ENCODE assay signal across 8 mouse cellular contexts in the genomic region with DNA sequence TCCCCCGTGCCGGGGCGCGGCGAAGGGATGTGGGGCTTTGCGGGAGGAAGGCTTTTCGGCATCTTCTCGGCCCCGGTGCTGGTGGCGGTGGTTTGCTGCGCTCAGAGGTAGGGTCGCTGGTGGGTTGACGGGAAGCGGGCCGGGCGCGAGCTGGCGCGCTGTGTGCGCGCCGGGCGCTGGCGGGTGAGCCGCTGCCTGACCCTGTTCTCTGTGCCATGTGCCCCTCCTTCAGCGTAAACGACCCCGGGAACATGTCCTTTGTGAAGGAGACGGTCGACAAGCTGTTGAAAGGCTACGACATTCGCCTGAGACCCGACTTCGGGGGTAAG.
DNase-seq lines count a peak whose midpoint lies in the region; ATAC-seq lines count a peak whose summit lies in the region.

No protein-coding gene starts in this region.

- H3K4me2 ChIP-seq in kidney, embryonic 16.5 days (replicated peaks; ENCODE audit: low read depth, low read length), result peak overlapping the region; percentile 93
- H3K4me2 ChIP-seq in embryonic facial prominence, embryonic 13.5 days, result peak overlapping the region; percentile 97
- peak overlapping the region; percentile 83 for H3K4me2 ChIP-seq in hindbrain, embryonic 14.5 days (replicated peaks)
- H3K4me2 ChIP-seq in midbrain, embryonic 14.5 days (ENCODE audit: low read length), result peak overlapping the region; percentile 89

- H3K36me3 ChIP-seq in kidney, embryonic 16.5 days (ENCODE audit: insufficient read depth, low read length), result no peaks in the 10 kb centered on the region
- H3K36me3 ChIP-seq in embryonic facial prominence, embryonic 13.5 days, result no peaks in the 10 kb centered on the region
- H3K36me3 ChIP-seq in hindbrain, embryonic 14.5 days (replicated peaks; ENCODE audit: control insufficient read depth, insufficient read depth), result no peaks in the 10 kb centered on the region
- H3K36me3 ChIP-seq in midbrain, embryonic 14.5 days (ENCODE audit: control insufficient read depth, insufficient read depth, low read length), result no peaks in the 10 kb centered on the region

- ATAC-seq in kidney, embryonic 16.5 days (ENCODE audit: low FRiP score, low TSS enrichment), result peak; percentile 62
- peak; percentile 54; the same call in 1 of the 2 replicates for ATAC-seq in embryonic facial prominence, embryonic 13.5 days (ENCODE audit: insufficient number of reproducible peaks, insufficient read depth, low FRiP score, low TSS enrichment, low read depth)
- ATAC-seq in hindbrain, embryonic 14.5 days (ENCODE audit: low FRiP score), result peak; percentile 83
- ATAC-seq in midbrain, embryonic 14.5 days (ENCODE audit: low FRiP score, low TSS enrichment), result peak; percentile 78; the same call in 1 of the 2 replicates
- ATAC-seq in megakaryocyte-erythroid progenitor cell, adult 5-6 weeks (replicated peaks; ENCODE audit: low FRiP score, low TSS enrichment, poor library complexity, severe bottlenecking), result no peak

- no peaks in the 10 kb centered on the region for H3K9me3 ChIP-seq in kidney, embryonic 16.5 days (ENCODE audit: low read length)
- no peaks in the 10 kb centered on the region for H3K9me3 ChIP-seq in embryonic facial prominence, embryonic 13.5 days
- H3K9me3 ChIP-seq in hindbrain, embryonic 14.5 days (ENCODE audit: control insufficient read depth, low read length), result no peaks in the 10 kb centered on the region
- H3K9me3 ChIP-seq in midbrain, embryonic 14.5 days (ENCODE audit: control insufficient read depth, low read length), result no peaks in the 10 kb centered on the region

- H3K27ac ChIP-seq in kidney, embryonic 16.5 days (ENCODE audit: low read length), result no peak overlapping the region
- H3K27ac ChIP-seq in embryonic facial prominence, embryonic 13.5 days, result no peak overlapping the region
- peak overlapping the region; percentile 90 for H3K27ac ChIP-seq in hindbrain, embryonic 14.5 days
- peak overlapping the region; percentile 92 for H3K27ac ChIP-seq in midbrain, embryonic 14.5 days (replicated peaks; ENCODE audit: low read depth, low read length)

- H3K4me3 ChIP-seq in kidney, embryonic 16.5 days (ENCODE audit: low read length), result peak overlapping the region; percentile 68
- H3K4me3 ChIP-seq in embryonic facial prominence, embryonic 13.5 days, result peak overlapping the region; percentile 71
- H3K4me3 ChIP-seq in hindbrain, embryonic 14.5 days (replicated peaks; ENCODE audit: low read length), result peak overlapping the region; percentile 66
- peak overlapping the region; percentile 80 for H3K4me3 ChIP-seq in midbrain, embryonic 14.5 days (replicated peaks; ENCODE audit: low read depth, low read length)

- 0% methylated on average over 29 of the region's 34 CpGs for WGBS in kidney, embryonic 16.5 days
- under 1% methylated on average over 32 of the region's 34 CpGs for WGBS in embryonic facial prominence, embryonic 13.5 days
- under 1% methylated on average over 34 of the region's 34 CpGs for WGBS in hindbrain, embryonic 14.5 days
- under 1% methylated on average over 33 of the region's 34 CpGs for WGBS in midbrain, embryonic 14.5 days

- no peak for DNase-seq in kidney, postnatal 14 days
- peak; percentile 60 for DNase-seq in hindbrain, embryonic 14.5 days (ENCODE audit: low spot score)
- DNase-seq in midbrain, embryonic 14.5 days, result no peak
- DNase-seq in thymus, postnatal 36 days, result no peak
- no peak for DNase-seq in urinary bladder, adult 18-20 months (ENCODE audit: low spot score in 2 of 2)

- H3K9ac ChIP-seq in kidney, embryonic 16.5 days (replicated peaks; ENCODE audit: low read length), result peak overlapping the region; percentile 41; the same call in 1 of the 2 replicates
- H3K9ac ChIP-seq in embryonic facial prominence, embryonic 13.5 days, result peak overlapping the region; percentile 58
- peak overlapping the region; percentile 75 for H3K9ac ChIP-seq in hindbrain, embryonic 14.5 days
- H3K9ac ChIP-seq in midbrain, embryonic 14.5 days (replicated peaks; ENCODE audit: low read length), result peak overlapping the region; percentile 84

- H3K4me1 ChIP-seq in kidney, embryonic 16.5 days (ENCODE audit: insufficient read depth, low read length), result peaks cover 12% of the 10 kb centered on the region; the same call in 1 of the 2 replicates
- H3K4me1 ChIP-seq in embryonic facial prominence, embryonic 13.5 days, result peaks cover 16% of the 10 kb centered on the region
- H3K4me1 ChIP-seq in hindbrain, embryonic 14.5 days (replicated peaks; ENCODE audit: control insufficient read depth, insufficient read depth, low read length), result peaks cover 20% of the 10 kb centered on the region
- peaks cover 10% of the 10 kb centered on the region; the same call in 1 of the 2 replicates for H3K4me1 ChIP-seq in midbrain, embryonic 14.5 days (ENCODE audit: control insufficient read depth, insufficient read depth, low read length)

- peaks cover 32% of the 10 kb centered on the region for H3K27me3 ChIP-seq in kidney, embryonic 16.5 days (ENCODE audit: insufficient read depth, low read length)
- H3K27me3 ChIP-seq in embryonic facial prominence, embryonic 13.5 days, result peaks cover 40% of the 10 kb centered on the region
- peaks cover 4% of the 10 kb centered on the region; the same call in 1 of the 2 replicates for H3K27me3 ChIP-seq in hindbrain, embryonic 14.5 days (ENCODE audit: control insufficient read depth, insufficient read depth, low read length)
- H3K27me3 ChIP-seq in midbrain, embryonic 14.5 days (ENCODE audit: control insufficient read depth, insufficient read depth, low read length), result peaks cover 4% of the 10 kb centered on the region; the same call in 1 of the 2 replicates

Comparison
In these comparisons a context has a peak if more than half of its experiments do, and no peak if none do; other contexts are left out.
1. H3K27ac ChIP-seq: peak in hindbrain, embryonic 14.5 days (single experiment) and midbrain, embryonic 14.5 days (single experiment); none in kidney, embryonic 16.5 days (single experiment) and embryonic facial prominence, embryonic 13.5 days (single experiment).
2. Peak in every context shown above with its lines, with median percentiles within 50 percentile points of each other: H3K4me2 ChIP-seq, H3K4me3 ChIP-seq and H3K9ac ChIP-seq.